Mouse (Mus musculus) CH12.LX (cell line): ENCODE data around the gene Sema3d. TPM values are rescaled to one million over a fixed set of nuclear protein-coding genes. Genes with fewer than 3 reads are reported as not detected.

Experiments
- DNase-seq: peaks from one replicate; pipeline ENCODE4 v3.0.0-alpha.2; 2013; ENCODE audit errors: extremely low read depth
- H3K27ac ChIP-seq: 2 replicates; pipeline ENCODE4 v1.5.1; 2012; ENCODE audit warnings: low read depth, mild to moderate bottlenecking, control low read depth, moderate library complexity; ENCODE audit not compliant: insufficient read depth
- H3K27me3 ChIP-seq: replicated peaks from 2 replicates; pipeline ENCODE3; 2012; ENCODE audit warnings: inconsistent platforms
- H3K36me3 ChIP-seq, 2 experiments: replicated peaks in 1 of 2; 2 replicates each; pipeline versions ENCODE3 to v1.6.1; 2012; ENCODE audit warnings: inconsistent platforms in 1 of 2, low read length in 1 of 2, mild to moderate bottlenecking in 1 of 2, mixed read lengths in 1 of 2, moderate library complexity in 1 of 2; ENCODE audit not compliant: control insufficient read depth in 1 of 2, insufficient read depth in 1 of 2
- H3K4me1 ChIP-seq, 2 experiments: 2 replicates each; pipeline ENCODE4 v1.6.1; 2012; ENCODE audit warnings: inconsistent platforms in 1 of 2, moderate library complexity in 1 of 2; ENCODE audit not compliant: insufficient read depth in 2 of 2, control insufficient read depth in 1 of 2
- H3K4me2 ChIP-seq: 2 replicates; pipeline ENCODE4 v1.6.1; 2012; ENCODE audit warnings: low read depth, mild to moderate bottlenecking, control low read depth; ENCODE audit not compliant: poor library complexity, insufficient read depth, severe bottlenecking
- H3K4me3 ChIP-seq, 3 experiments: fragments of 150-350 bp in 1 of 3; sonication (generic) in 1 of 3; replicated peaks in 1 of 3; 2 replicates each; pipeline versions ENCODE3 to v1.5.1; 2011 to 2012; ENCODE audit warnings: low read depth in 2 of 3, low read length in 2 of 3, mild to moderate bottlenecking in 2 of 3, moderate library complexity in 2 of 3, control low read depth in 1 of 3, improper control_type of control experiment in 1 of 3, inconsistent platforms in 1 of 3, mixed read lengths in 1 of 3; ENCODE audit not compliant: poor library complexity in 1 of 3
- H3K79me2 ChIP-seq: replicated peaks from 2 replicates; pipeline ENCODE4 v1.6.1; 2012; ENCODE audit warnings: mild to moderate bottlenecking, moderate library complexity; ENCODE audit not compliant: control insufficient read depth, poor library complexity, insufficient read depth, severe bottlenecking; ENCODE audit errors: extremely low read depth
- H3K9ac ChIP-seq: 2 replicates; pipeline ENCODE4 v1.6.1; 2012; ENCODE audit warnings: low read depth, mild to moderate bottlenecking, control low read depth, moderate library complexity; ENCODE audit not compliant: insufficient read depth
- H3K9me3 ChIP-seq: replicated peaks from 2 replicates; pipeline ENCODE3; 2012; ENCODE audit warnings: low read length, inconsistent platforms, mixed read lengths
- CHD2 ChIP-seq: IDR thresholded peaks from 2 replicates; pipeline ENCODE4 v1.6.1; 2011; ENCODE audit warnings: low read length, improper control_type of control experiment
- CTCF ChIP-seq, 2 experiments: IDR thresholded peaks in 1 of 2; conservative IDR thresholded peaks in 1 of 2; 2 replicates each; pipeline ENCODE4 v1.5.1; 2011 to 2012; ENCODE audit warnings: low read depth in 2 of 2, low read length in 2 of 2, improper control_type of control experiment in 1 of 2, inconsistent platforms in 1 of 2, mild to moderate bottlenecking in 1 of 2, moderate library complexity in 1 of 2
- ELF1 ChIP-seq: IDR thresholded peaks from 2 replicates; pipeline ENCODE4 v1.6.1; 2014; ENCODE audit warnings: low read depth, mild to moderate bottlenecking, inconsistent platforms, low read length, improper control_type of control experiment
- ETS1 ChIP-seq: conservative IDR thresholded peaks from 2 replicates; pipeline ENCODE4 v1.6.1; 2012; ENCODE audit warnings: low read depth, mild to moderate bottlenecking, inconsistent platforms, low read length, improper control_type of control experiment, moderate library complexity
- GABPA ChIP-seq: IDR thresholded peaks from 2 replicates; pipeline ENCODE4 v1.6.1; 2012; ENCODE audit warnings: low read depth, low read length, improper control_type of control experiment, inconsistent platforms; ENCODE audit not compliant: insufficient replicate concordance
- HCFC1 ChIP-seq: IDR thresholded peaks from 2 replicates; pipeline ENCODE4 v1.6.1; 2012; ENCODE audit warnings: low read depth, mild to moderate bottlenecking, inconsistent platforms, low read length, improper control_type of control experiment
- JUN ChIP-seq: IDR thresholded peaks from 2 replicates; pipeline ENCODE4 v1.6.1; 2011; ENCODE audit warnings: low read depth, mild to moderate bottlenecking, low read length, improper control_type of control experiment, moderate library complexity; ENCODE audit not compliant: insufficient read depth
- JUND ChIP-seq: conservative IDR thresholded peaks from 2 replicates; pipeline ENCODE4 v1.6.1; 2011; ENCODE audit warnings: low read depth, low read length, improper control_type of control experiment
- KAT2A ChIP-seq: IDR thresholded peaks from 2 replicates; pipeline ENCODE4 v1.6.1; 2012; ENCODE audit warnings: low read length, improper control_type of control experiment, inconsistent platforms; ENCODE audit not compliant: insufficient replicate concordance
- MAFK ChIP-seq: IDR thresholded peaks from 2 replicates; pipeline ENCODE4 v1.6.1; 2011; ENCODE audit warnings: low read length, improper control_type of control experiment; ENCODE audit not compliant: insufficient replicate concordance
- MAX ChIP-seq: IDR thresholded peaks from 2 replicates; pipeline ENCODE4 v1.6.1; 2011; ENCODE audit warnings: low read length, improper control_type of control experiment
- MAZ ChIP-seq: IDR thresholded peaks from 2 replicates; pipeline ENCODE4 v1.6.1; 2012; ENCODE audit warnings: low read depth, mild to moderate bottlenecking, inconsistent platforms, low read length, improper control_type of control experiment, moderate library complexity
- MXI1 ChIP-seq: IDR thresholded peaks from 2 replicates; pipeline ENCODE4 v1.6.1; 2011; ENCODE audit warnings: mild to moderate bottlenecking, low read depth, low read length, improper control_type of control experiment
- NELFE ChIP-seq: IDR thresholded peaks from 2 replicates; pipeline ENCODE4 v1.6.1; 2011; ENCODE audit warnings: low read depth, low read length, improper control_type of control experiment
- POLR2AphosphoS2 ChIP-seq: IDR thresholded peaks from 2 replicates; pipeline ENCODE4 v1.6.1; 2011; ENCODE audit warnings: low read depth, low read length, improper control_type of control experiment
- SIN3A ChIP-seq: IDR thresholded peaks from 2 replicates; pipeline ENCODE4 v1.6.1; 2012; ENCODE audit warnings: low read length, improper control_type of control experiment, inconsistent platforms
- SMC3 ChIP-seq: IDR thresholded peaks from 2 replicates; pipeline ENCODE4 v1.6.1; 2011; ENCODE audit warnings: low read depth, low read length, improper control_type of control experiment
- USF1 ChIP-seq: IDR thresholded peaks from 2 replicates; pipeline ENCODE4 v1.6.1; 2014; ENCODE audit warnings: low read depth, mild to moderate bottlenecking, inconsistent platforms, low read length, improper control_type of control experiment
- USF2 ChIP-seq: conservative IDR thresholded peaks from 2 replicates; pipeline ENCODE4 v1.6.1; 2011; ENCODE audit warnings: low read depth, low read length, improper control_type of control experiment
- ZC3H11A ChIP-seq: IDR thresholded peaks from 2 replicates; pipeline ENCODE4 v1.6.1; 2012; ENCODE audit warnings: low read depth, mild to moderate bottlenecking, inconsistent platforms, low read length, improper control_type of control experiment
- ZKSCAN1 ChIP-seq: IDR thresholded peaks from 2 replicates; pipeline ENCODE4 v1.6.1; 2012; ENCODE audit warnings: low read depth, inconsistent platforms, low read length, improper control_type of control experiment, borderline replicate concordance
- ZMIZ1 ChIP-seq: IDR thresholded peaks from 2 replicates; pipeline ENCODE4 v1.6.1; 2012; ENCODE audit warnings: low read depth, mild to moderate bottlenecking, inconsistent platforms, low read length, improper control_type of control experiment
- dilution Hi-C: fragments of 300-500 bp; cut with MboI; formaldehyde crosslinking; loops from 2 replicates; pipeline ENCODE4 v1.14.3; 2020; ENCODE audit warnings: low sequenced_read_pairs; ENCODE audit not compliant: extremely low pct_unique_long_range_greater_than_20kb, extremely low pct_ligation_motif_present
- in situ Hi-C: fragments of 300-500 bp; cut with MboI; formaldehyde crosslinking; loops from 3 replicates; pipeline ENCODE4 v1.14.3; 2019; ENCODE audit warnings: low sequenced_read_pairs, low pct_ligation_motif_present, low pct_unique_long_range_greater_than_20kb, mixed read lengths
- polyA plus RNA-seq: library from polyadenylated mRNA; unstranded; fragments of >175 nt; gene quantifications from 2 replicates; pipeline ENCODE4 v1.2.1, GENCODE M21; 2012; ENCODE audit warnings: low read depth; ENCODE audit not compliant: insufficient read length
- total RNA-seq, 2 experiments: library from RNA; depleted of rRNA; stranded (reverse); fragments of 300-350 nt in 1 of 2; fragments of >200 nt in 1 of 2; gene quantifications; 2 replicates each; pipeline ENCODE4 v1.2.3; 2012 to 2014

Sema3d gene
- total and polyA plus RNA-seq, 3 experiments, result not detected

DNA sequence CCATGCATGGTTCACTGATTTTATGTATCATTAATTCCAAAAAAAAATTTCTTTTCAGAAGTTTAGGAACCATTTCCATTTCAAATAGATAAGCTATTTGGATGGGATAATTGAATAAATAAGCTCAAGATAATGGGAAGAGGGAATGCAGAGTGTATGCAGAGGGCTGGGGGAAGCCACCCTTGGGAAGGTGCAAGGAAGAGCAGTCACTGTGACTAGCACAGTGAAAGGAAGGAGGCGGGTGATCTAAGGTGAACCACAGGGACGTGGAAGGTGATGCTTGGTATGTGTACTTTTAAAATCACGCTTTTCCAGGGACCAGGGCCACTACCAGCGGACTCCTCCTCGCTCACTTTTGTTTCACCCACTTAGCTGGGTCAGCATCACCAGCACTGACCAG, 115.9 kb downstream of the Sema3d start:
- in situ Hi-C loops, result no loop called here
- Histone ChIP-seq H3K27ac (no peak overlapping the region), H3K4me2 (no peak overlapping the region), H3K27me3 (no peaks in the 10 kb centered on the region), H3K36me3 (no peaks in the 10 kb centered on the region)
- TF ChIP-seq JUND, result no peak
- TF ChIP-seq, all 38 proteins: peak for 0
- Histone ChIP-seq H3K4me3 (no peak overlapping the region), H3K9me3 (peaks cover 32% of the 10 kb centered on the region), H3K79me2 (no peaks in the 10 kb centered on the region), H3K4me1 (no peaks in the 10 kb centered on the region), H3K9ac (no peak overlapping the region)
- dilution Hi-C loops, result no loop called here
- no peak for DNase-seq

- DNase-seq, result no peak
- in situ Hi-C loops (no loop called here), dilution Hi-C loops (no loop called here)
These were observed 116.8 kb downstream of the Sema3d start for GRCm38 (mm10) chr5:12499791-12500504.

GRCm38 (mm10) chr5:12512471-12512870, 129.3 kb downstream of the Sema3d start:
- H3K27me3 ChIP-seq, result no peaks in the 10 kb centered on the region
- in situ Hi-C loops, result no loop called here
- no peak overlapping the region for H3K9ac ChIP-seq
- no peaks in the 10 kb centered on the region for H3K4me1 ChIP-seq
- dilution Hi-C loops, result no loop called here
- no peak overlapping the region for H3K4me2 ChIP-seq
- H3K36me3 ChIP-seq, result no peaks in the 10 kb centered on the region
- TF ChIP-seq ETS1 (no peak), USF2 (no peak), SMC3 (no peak), ZKSCAN1 (no peak), MXI1 (no peak), NELFE (no peak), SIN3A (no peak), CTCF (conservative IDR thresholded peaks at IDR 0.05 in 1 of 2, IDR thresholded peaks at IDR 0.05 in 1 of 2; ENCODE audit: low read depth in 2 of 2, low read length in 2 of 2) (no peak), KAT2A (no peak), MAX (no peak), ZMIZ1 (no peak), ZC3H11A (no peak)
- TF ChIP-seq, all 38 proteins: peak for 0
- no peak for DNase-seq
- H3K27ac ChIP-seq, result no peak overlapping the region
- H3K4me3 ChIP-seq, result no peak overlapping the region
- no peaks in the 10 kb centered on the region for H3K79me2 ChIP-seq
- H3K9me3 ChIP-seq, result peaks cover 21% of the 10 kb centered on the region

More at GRCm38 (mm10) chr5:12499791-12500504, 116.8 kb downstream of the Sema3d start:
- H3K79me2 ChIP-seq, result no peaks in the 10 kb centered on the region
- no peak overlapping the region for H3K27ac ChIP-seq
- peaks cover 35% of the 10 kb centered on the region for H3K9me3 ChIP-seq
- H3K27me3 ChIP-seq, result no peaks in the 10 kb centered on the region
- TF ChIP-seq USF1, result no peak
- no peak for TF ChIP-seq ELF1
- TF ChIP-seq ZMIZ1, result no peak
- no peak for TF ChIP-seq USF2
- TF ChIP-seq CHD2, result no peak
- no peak for TF ChIP-seq HCFC1
- no peak for TF ChIP-seq ZKSCAN1
- TF ChIP-seq MAFK, result no peak
- TF ChIP-seq JUN, result no peak
- no peak for TF ChIP-seq MAZ
- no peak for TF ChIP-seq ETS1
- TF ChIP-seq CTCF (conservative IDR thresholded peaks at IDR 0.05 in 1 of 2, IDR thresholded peaks at IDR 0.05 in 1 of 2; ENCODE audit: low read depth in 2 of 2, low read length in 2 of 2), result no peak
- no peak for TF ChIP-seq GABPA
- TF ChIP-seq MXI1, result no peak
- no peak for TF ChIP-seq POLR2AphosphoS2
- no peak overlapping the region for H3K4me2 ChIP-seq
- no peak overlapping the region for H3K4me3 ChIP-seq
- no peaks in the 10 kb centered on the region for H3K4me1 ChIP-seq
- H3K9ac ChIP-seq, result no peak overlapping the region
- H3K36me3 ChIP-seq, result no peaks in the 10 kb centered on the region
